Mouse (Mus musculus): Measurements from ENCODE around the gene Gpr152. TPM values are rescaled to one million over a fixed set of nuclear protein-coding genes. Genes with fewer than 3 reads are reported as not detected.

The Gpr152 gene
- polyA plus RNA-seq, 1 experiment from 2014 or later, result not detected

DNA sequence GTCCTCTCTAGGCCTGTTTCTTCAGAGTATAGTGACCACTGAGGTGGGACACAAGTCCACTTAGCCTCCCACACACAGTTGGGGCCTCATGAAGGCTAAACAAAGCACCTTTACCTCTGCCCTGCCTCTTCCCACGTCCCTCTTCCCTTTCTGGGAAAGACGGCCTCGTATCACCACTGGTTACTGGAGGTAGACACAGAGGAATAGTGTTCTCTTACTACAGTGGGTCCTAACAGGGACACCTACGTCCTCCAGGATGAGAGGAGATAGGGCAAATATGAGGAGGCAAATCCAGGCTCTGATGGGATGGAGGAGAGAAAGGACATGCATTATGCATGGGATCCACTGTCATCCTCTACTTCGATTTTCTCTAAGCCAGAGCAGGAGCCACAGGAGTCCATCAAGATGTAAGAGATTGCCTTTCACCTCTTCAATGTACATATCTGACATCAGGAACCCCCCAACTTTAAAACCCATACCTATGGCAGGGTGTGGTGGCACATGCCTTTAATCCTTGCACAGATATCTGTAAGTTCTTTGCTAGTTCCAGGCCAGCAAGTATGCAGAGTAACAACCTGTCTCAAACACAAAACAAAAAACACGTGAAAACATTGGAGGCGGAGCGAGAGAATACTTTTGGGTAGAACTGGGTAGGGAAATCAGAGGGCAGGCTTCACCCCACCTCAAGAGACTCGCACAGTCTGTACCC, 8.3 kb downstream of the Gpr152 start:
- Histone ChIP-seq H3K27ac (peak overlapping the region; percentile 19; the same call in 1 of the 2 replicates), H3K9ac (peak overlapping the region; percentile 95; the same call in 1 of the 2 replicates), H3K9me3 (no peaks in the 10 kb centered on the region), H3K27me3 (replicated peaks) (no peaks in the 10 kb centered on the region), H3K4me1 (peaks cover 20% of the 10 kb centered on the region), H3K36me3 (peaks cover 14% of the 10 kb centered on the region), H3K4me3 (replicated peaks) (peak overlapping the region; percentile 92), H3K4me2 (peak overlapping the region; percentile 83)
- 39% methylated on average over 9 of the region's 9 CpGs for WGBS
- no peak for ATAC-seq (ENCODE audit: insufficient read depth, low FRiP score, low read depth)

DNA sequence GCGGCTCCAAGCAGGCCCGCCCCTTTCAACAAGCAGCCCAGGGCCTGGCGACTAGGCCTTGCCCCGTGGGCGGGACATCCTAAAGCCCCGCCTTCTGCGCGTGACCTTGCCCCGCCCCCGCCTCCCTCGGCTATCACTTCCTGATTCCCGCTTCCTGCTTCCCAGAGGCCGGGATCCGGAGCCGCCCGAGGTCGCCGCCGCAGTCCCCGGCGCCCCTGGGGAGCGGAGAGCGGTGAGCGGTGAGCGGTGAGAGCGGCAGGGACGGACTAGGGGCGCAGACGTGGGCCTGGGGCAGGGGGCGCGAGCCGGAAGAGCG, 8.9 kb downstream of the Gpr152 start, which contains the start of gene Coro1b:
TSS of gene Coro1b (plus strand) at position 129 of the 316 bp plus-strand sequence.
- Histone ChIP-seq H3K9ac (peak within 1 kb of the TSS; percentile 95), H3K27me3 (replicated peaks) (no peaks in the 10 kb centered on the region), H3K27ac (peak within 1 kb of the TSS; percentile 75), H3K36me3 (peaks cover 14% of the 10 kb centered on the region), H3K4me2 (peak within 1 kb of the TSS; percentile 83), H3K4me1 (peaks cover 20% of the 10 kb centered on the region), H3K9me3 (no peaks in the 10 kb centered on the region), H3K4me3 (replicated peaks) (peak within 1 kb of the TSS; percentile 92)
- 0% methylated on average over 23 of the region's 33 CpGs for WGBS
- peak; percentile 94 for ATAC-seq (ENCODE audit: insufficient read depth, low FRiP score, low read depth)

DNA sequence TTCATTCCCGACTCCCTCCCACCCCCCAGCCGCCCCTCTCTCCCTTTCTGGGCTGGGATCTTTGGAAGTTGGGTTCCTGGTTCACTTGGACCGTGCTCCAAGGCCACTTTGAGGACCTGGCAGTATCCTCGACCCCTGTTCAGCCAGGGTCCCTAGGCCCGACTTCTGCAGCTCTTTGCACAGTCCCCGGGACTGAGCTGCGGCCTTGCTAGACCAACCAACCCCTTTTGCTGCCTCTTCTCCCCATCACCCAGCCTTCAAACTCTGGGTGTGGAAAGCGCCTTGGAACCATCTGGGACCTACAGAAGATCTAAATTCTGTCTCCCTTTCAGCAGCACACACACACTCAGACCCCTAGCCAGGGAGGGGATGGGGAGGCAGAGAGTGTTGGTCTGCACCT, 9.2 kb downstream of the Gpr152 start:
- WGBS, result 2% methylated on average over 7 of the region's 8 CpGs
- Histone ChIP-seq H3K36me3 (peaks cover 14% of the 10 kb centered on the region), H3K4me1 (peaks cover 20% of the 10 kb centered on the region), H3K9me3 (no peaks in the 10 kb centered on the region), H3K27me3 (replicated peaks) (no peaks in the 10 kb centered on the region), H3K27ac (peak overlapping the region; percentile 75), H3K9ac (peak overlapping the region; percentile 95), H3K4me3 (replicated peaks) (peak overlapping the region; percentile 92), H3K4me2 (peak overlapping the region; percentile 83)
- 0 out of 2 replicates have a peak, but pooled peaks have one; percentile 0 for ATAC-seq (ENCODE audit: insufficient read depth, low FRiP score, low read depth)

DNA sequence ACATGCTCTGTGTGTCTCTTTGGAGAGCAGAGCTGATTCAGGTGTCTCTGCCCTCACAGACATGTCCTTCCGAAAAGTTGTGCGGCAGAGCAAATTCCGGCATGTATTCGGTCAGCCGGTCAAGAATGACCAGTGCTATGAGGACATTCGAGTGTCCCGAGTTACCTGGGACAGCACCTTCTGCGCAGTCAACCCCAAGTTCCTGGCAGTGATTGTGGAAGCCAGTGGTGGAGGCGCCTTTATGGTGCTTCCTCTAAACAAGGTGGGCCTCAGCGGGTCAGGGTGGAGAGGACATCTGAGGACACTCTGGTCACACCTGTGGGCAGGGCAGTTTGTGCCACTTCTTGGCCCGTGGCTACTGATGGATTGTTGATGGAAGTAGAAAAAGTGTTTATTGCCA, 9.7 kb downstream of the Gpr152 start:
- Histone ChIP-seq H3K4me1 (peaks cover 20% of the 10 kb centered on the region), H3K4me2 (peak overlapping the region; percentile 83), H3K27me3 (replicated peaks) (no peaks in the 10 kb centered on the region), H3K4me3 (replicated peaks) (peak overlapping the region; percentile 92), H3K9ac (peak overlapping the region; percentile 95), H3K9me3 (no peaks in the 10 kb centered on the region), H3K36me3 (peaks cover 14% of the 10 kb centered on the region), H3K27ac (no peak overlapping the region)
- 81% methylated on average over 11 of the region's 11 CpGs for WGBS
- no peak for ATAC-seq (ENCODE audit: insufficient read depth, low FRiP score, low read depth)

DNA sequence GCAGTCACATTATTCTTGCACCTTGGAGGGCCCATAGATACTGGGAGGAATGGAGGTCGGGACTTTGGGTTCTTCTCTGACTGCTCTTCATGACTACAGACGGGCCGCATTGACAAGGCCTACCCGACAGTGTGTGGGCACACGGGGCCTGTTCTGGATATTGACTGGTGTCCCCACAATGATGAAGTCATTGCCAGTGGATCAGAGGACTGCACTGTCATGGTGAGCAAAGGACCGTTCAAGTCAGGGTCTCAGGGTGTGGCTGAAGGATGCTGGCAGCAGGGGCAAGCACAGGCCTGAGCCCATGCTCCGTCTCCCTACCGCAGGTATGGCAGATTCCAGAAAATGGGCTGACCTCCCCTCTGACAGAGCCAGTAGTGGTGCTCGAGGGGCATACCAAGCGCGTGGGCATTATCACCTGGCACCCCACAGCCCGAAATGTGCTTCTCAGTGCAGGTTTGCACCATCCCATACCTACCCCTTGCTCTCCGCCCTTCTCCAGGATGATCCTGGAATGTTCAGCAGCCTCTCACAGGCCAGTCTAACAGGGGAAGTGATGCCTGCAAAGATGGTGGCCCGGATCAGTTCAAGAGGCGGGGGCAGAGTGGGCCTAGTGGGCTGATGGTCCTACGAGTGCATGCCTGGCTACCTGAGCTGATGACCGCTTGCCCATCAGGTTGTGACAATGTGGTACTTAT, 10.3 kb downstream of the Gpr152 start:
- ATAC-seq (ENCODE audit: insufficient read depth, low FRiP score, low read depth), result no peak
- Histone ChIP-seq H3K27me3 (replicated peaks) (no peaks in the 10 kb centered on the region), H3K9ac (no peak overlapping the region), H3K4me3 (replicated peaks) (no peak overlapping the region), H3K9me3 (no peaks in the 10 kb centered on the region), H3K4me1 (peaks cover 20% of the 10 kb centered on the region), H3K27ac (no peak overlapping the region), H3K36me3 (peaks cover 14% of the 10 kb centered on the region), H3K4me2 (peak overlapping the region; percentile 83)
- WGBS, result 90% methylated on average over 17 of the region's 17 CpGs

DNA sequence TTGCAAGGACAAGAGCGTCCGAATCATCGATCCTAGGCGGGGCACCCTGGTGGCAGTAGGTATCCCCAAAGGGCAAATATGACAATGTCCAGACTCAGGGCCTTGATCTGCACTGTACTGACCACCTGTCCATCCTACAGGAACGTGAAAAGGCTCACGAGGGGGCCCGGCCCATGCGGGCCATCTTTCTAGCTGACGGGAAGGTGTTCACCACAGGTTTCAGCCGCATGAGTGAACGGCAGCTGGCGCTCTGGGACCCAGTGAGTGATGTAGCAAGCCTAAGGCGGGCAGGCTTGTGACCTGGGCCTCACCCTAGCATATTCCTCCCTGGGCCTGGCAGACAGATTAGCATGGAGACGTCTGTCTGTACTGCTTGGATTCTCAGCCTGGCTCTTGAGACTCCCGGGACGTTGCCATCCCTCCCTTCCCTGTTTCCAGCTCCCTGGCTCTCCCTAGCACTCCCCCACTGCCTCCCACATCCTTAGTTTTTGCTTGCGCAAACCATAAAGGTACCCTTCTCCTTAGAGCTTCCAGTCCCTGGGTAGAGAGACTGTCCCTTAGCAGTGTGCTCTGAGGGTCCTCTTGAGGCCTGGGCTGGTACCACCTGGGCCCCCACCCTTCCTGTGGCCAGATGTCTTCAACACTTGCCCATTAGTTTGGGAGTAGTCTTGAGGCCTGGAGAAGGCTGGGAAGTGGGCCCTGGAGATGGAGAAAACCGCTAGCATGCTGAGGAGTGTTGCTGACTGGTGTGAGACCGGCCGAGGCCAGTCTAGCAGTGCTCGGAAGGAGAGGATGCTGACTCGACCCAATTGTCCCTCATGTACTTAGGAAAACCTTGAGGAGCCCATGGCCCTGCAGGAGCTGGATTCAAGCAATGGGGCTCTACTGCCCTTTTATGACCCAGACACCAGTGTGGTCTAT, 11.2 kb downstream of the Gpr152 start:
- no peak for ATAC-seq (ENCODE audit: insufficient read depth, low FRiP score, low read depth)
- H3K4me3 ChIP-seq (replicated peaks), result no peak overlapping the region
- no peaks in the 10 kb centered on the region for H3K27me3 ChIP-seq (replicated peaks)
- H3K9ac ChIP-seq, result no peak overlapping the region
- no peak overlapping the region for H3K27ac ChIP-seq
- H3K36me3 ChIP-seq, result peaks cover 14% of the 10 kb centered on the region
- peaks cover 20% of the 10 kb centered on the region for H3K4me1 ChIP-seq
- no peaks in the 10 kb centered on the region for H3K9me3 ChIP-seq
- H3K4me2 ChIP-seq, result no peak overlapping the region
- WGBS, result 88% methylated on average over 22 of the region's 22 CpGs

DNA sequence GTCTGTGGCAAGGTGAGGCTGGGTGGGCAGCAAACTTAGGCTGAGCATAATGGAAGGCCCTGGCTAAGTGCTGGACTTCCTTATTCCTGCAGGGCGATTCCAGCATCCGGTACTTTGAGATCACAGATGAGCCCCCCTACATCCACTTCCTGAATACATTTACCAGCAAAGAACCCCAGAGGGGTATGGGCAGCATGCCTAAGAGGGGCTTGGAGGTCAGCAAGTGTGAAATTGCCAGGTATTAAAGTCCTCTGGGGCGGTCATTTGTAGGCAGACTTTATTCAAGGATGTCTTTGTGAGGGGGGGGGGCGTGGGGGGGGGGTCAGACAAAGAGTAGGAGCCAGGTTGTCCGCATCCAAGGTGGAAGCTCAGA, 11.9 kb downstream of the Gpr152 start:
- no peak overlapping the region for H3K27ac ChIP-seq
- no peaks in the 10 kb centered on the region for H3K27me3 ChIP-seq (replicated peaks)
- peaks cover 20% of the 10 kb centered on the region for H3K4me1 ChIP-seq
- H3K4me3 ChIP-seq (replicated peaks), result no peak overlapping the region
- no peaks in the 10 kb centered on the region for H3K9me3 ChIP-seq
- no peak overlapping the region for H3K4me2 ChIP-seq
- H3K36me3 ChIP-seq, result peaks cover 20% of the 10 kb centered on the region
- ATAC-seq (ENCODE audit: insufficient read depth, low FRiP score, low read depth), result no peak
- no peak overlapping the region for H3K9ac ChIP-seq
- 79% methylated on average over 5 of the region's 5 CpGs for WGBS

DNA sequence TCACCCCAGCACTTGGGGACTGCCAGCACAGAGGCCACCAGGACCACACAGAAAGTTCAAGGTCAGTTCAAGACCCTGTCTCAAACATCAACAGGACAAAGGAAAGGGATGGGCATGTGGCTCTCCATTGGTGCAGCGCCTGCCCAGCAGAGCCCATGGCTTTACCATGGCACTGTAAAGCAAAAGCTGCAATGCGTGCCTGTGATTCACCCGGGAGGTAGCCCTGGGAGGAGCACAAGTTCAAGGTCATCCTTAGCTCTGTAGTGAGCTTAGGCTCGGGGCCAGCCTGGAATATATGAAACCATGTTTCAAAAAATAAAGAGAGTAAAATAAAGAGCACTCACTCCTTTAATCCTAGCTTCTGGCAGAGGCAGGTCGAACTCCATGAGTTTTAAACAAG, 12.3 kb downstream of the Gpr152 start:
- Histone ChIP-seq H3K4me1 (peaks cover 20% of the 10 kb centered on the region), H3K27me3 (replicated peaks) (no peaks in the 10 kb centered on the region), H3K36me3 (peaks cover 24% of the 10 kb centered on the region), H3K4me2 (no peak overlapping the region), H3K9me3 (no peaks in the 10 kb centered on the region), H3K9ac (no peak overlapping the region), H3K4me3 (replicated peaks) (no peak overlapping the region), H3K27ac (no peak overlapping the region)
- ATAC-seq (ENCODE audit: insufficient read depth, low FRiP score, low read depth), result no peak
- 85% methylated on average over 5 of the region's 5 CpGs for WGBS

DNA sequence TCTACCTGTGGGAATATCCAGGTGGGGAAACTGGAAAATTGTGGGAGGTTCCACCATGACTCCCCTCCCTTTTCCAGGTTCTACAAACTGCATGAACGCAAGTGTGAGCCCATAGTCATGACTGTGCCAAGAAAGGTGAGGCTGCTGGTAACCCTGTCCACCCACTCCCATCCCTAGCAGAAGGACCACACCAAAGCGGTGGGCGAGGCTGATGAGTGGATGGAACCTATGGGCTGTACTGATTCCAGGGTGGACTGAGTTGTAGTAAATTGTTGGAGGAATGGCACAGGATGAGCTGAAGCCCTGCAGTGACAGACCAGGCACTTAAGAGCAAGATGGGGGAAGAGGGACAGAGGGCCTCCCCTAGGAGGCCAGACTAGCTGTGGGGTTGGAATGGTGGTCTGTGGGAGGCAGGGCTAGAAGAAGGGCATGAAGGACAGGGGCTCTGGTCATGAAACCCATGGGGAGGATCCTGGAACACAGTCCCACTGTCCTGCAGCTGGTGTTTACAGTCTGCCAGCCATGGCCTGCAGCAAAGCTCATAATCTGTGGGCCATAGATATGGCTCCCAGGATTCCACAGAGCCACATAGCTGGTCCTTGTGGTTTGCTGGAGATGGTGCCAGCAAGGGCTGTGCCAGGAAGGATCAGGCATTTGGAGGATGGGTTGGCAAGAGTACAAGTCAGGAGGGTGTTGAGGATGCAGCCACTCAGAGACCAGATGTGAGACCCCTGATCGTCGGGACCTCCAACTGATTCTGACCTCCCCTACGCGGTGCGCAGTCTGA, 13.1 kb downstream of the Gpr152 start:
- no peak overlapping the region for H3K9ac ChIP-seq
- H3K4me3 ChIP-seq (replicated peaks), result no peak overlapping the region
- no peaks in the 10 kb centered on the region for H3K27me3 ChIP-seq (replicated peaks)
- WGBS, result 82% methylated on average over 8 of the region's 8 CpGs
- H3K4me2 ChIP-seq, result no peak overlapping the region
- peaks cover 30% of the 10 kb centered on the region for H3K36me3 ChIP-seq
- ATAC-seq (ENCODE audit: insufficient read depth, low FRiP score, low read depth), result no peak
- no peaks in the 10 kb centered on the region for H3K9me3 ChIP-seq
- no peak overlapping the region for H3K27ac ChIP-seq
- peaks cover 20% of the 10 kb centered on the region for H3K4me1 ChIP-seq

DNA sequence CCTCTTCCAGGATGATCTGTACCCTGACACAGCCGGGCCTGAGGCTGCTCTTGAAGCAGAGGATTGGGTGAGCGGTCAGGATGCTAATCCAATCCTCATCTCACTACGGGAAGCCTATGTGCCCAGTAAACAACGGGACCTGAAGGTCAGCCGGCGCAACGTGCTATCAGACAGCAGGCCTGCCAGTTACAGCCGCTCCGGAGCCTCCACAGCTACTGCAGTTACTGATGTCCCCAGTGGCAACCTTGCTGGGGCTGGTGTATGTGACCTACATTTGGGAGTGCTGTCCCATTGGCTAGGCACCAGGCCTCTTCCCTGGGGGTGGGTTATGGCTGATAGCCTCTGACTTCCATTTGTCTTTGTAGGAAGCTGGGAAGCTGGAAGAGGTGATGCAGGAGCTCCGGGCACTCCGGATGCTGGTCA, 13.7 kb downstream of the Gpr152 start, which contains the start of gene Ptprcap:
TSS of gene Ptprcap (plus strand) at position 373 of the 423 bp plus-strand sequence.
- no peaks in the 10 kb centered on the region for H3K9me3 ChIP-seq
- H3K9ac ChIP-seq, result no peak within 1 kb of the TSS
- WGBS, result 75% methylated on average over 11 of the region's 11 CpGs
- peaks cover 36% of the 10 kb centered on the region for H3K36me3 ChIP-seq
- no peaks in the 10 kb centered on the region for H3K27me3 ChIP-seq (replicated peaks)
- no peak within 1 kb of the TSS for H3K27ac ChIP-seq
- ATAC-seq (ENCODE audit: insufficient read depth, low FRiP score, low read depth), result no peak
- no peak within 1 kb of the TSS for H3K4me2 ChIP-seq
- H3K4me3 ChIP-seq (replicated peaks), result no peak within 1 kb of the TSS
- H3K4me1 ChIP-seq, result peaks cover 14% of the 10 kb centered on the region
